Mouse (Mus musculus) left cerebral cortex, adult 2 months (tissue): ENCODE results near the gene Ptn. TPM values are rescaled to one million over a fixed set of nuclear protein-coding genes. Genes with fewer than 3 reads are reported as not detected.

Experiments
- DNase-seq, 2 experiments: peaks; one replicate each; pipeline ENCODE4 v3.0.0; 2021 to 2022; ENCODE audit warnings: low spot score in 2 of 2, mixed read lengths in 1 of 2; ENCODE audit errors: extremely low spot score in 1 of 2
- H3K27ac ChIP-seq: fragments of 200-600 bp; 2 replicates; pipeline ENCODE4 v1.8.1; 2022
- H3K4me3 ChIP-seq: fragments of 200-600 bp; 2 replicates; pipeline ENCODE4 v1.8.1; 2022
- CTCF ChIP-seq: fragments of 200-600 bp; IDR thresholded peaks from 2 replicates; pipeline ENCODE4 v1.8.1; 2022; ENCODE audit warnings: antibody characterized with exemption, mild to moderate bottlenecking, moderate library complexity
- intact Hi-C: fragments of 180-260 bp; cut with DNase I; formaldehyde crosslinking; loops from one replicate; pipeline ENCODE4 v1.15.1; 2025
- total RNA-seq, 2 experiments: library from RNA; stranded (reverse); gene quantifications; 2 replicates each; pipeline ENCODE4 v1.2.3; 2021

The Ptn gene
- total RNA-seq, 2 experiments from 2014 or later: 358 to 392 TPM

- no peak overlapping the region for H3K27ac ChIP-seq
- intact Hi-C loops: loop anchor here (5.0 to 10.0 kb wide), 3 partner anchors 89 to 222 kb away; no protein-coding TSS in a partner anchor
- no peak for DNase-seq
- no peak overlapping the region for H3K4me3 ChIP-seq
- TF ChIP-seq CTCF: peak; percentile 20
Observed at GRCm38 (mm10) chr6:36812666-36813515, 2.9 kb upstream of the Ptn start.

- Histone ChIP-seq H3K27ac (peak overlapping the region; percentile 96), H3K4me3 (peak overlapping the region; percentile 86)
- intact Hi-C loops: loop anchor here (2.0 to 10.0 kb wide), 4 partner anchors 34 to 224 kb away; no protein-coding TSS in a partner anchor
- no peak for TF ChIP-seq CTCF
- DNase-seq: no peak
Observed at GRCm38 (mm10) chr6:36810448-36810847, 428 bp upstream of the Ptn start.

GRCm38 (mm10) chr6:36809311-36809726, 701 bp downstream of the Ptn start:
- TF ChIP-seq CTCF: no peak; the same call in 1 of the 2 replicates
- intact Hi-C loops: loop anchor here (2.0 to 5.0 kb wide), 3 partner anchors 33 to 67 kb away; no protein-coding TSS in a partner anchor
- peak; percentile 47 to 53 for DNase-seq
- peak overlapping the region; percentile 86 for H3K4me3 ChIP-seq
- peak overlapping the region; percentile 96 for H3K27ac ChIP-seq

GRCm38 (mm10) chr6:36808306-36809058, 1.5 kb downstream of the Ptn start:
- TF ChIP-seq CTCF: no peak
- H3K4me3 ChIP-seq: peak overlapping the region; percentile 86
- intact Hi-C loops: loop anchor here (2.0 to 5.0 kb wide), 3 partner anchors 32 to 66 kb away; no protein-coding TSS in a partner anchor
- H3K27ac ChIP-seq: peak overlapping the region; percentile 96
- no peak for DNase-seq

GRCm38 (mm10) chr6:36806906-36807305, 3.1 kb downstream of the Ptn start:
- Histone ChIP-seq H3K4me3 (no peak overlapping the region), H3K27ac (peak overlapping the region; percentile 53)
- no peak for DNase-seq
- TF ChIP-seq CTCF: no peak
- intact Hi-C loops: loop anchor here (5.0 kb wide), 1 partner anchor 65 kb away; no protein-coding TSS in a partner anchor

GRCm38 (mm10) chr6:36800309-36800946, 9.6 kb downstream of the Ptn start:
- intact Hi-C loops: no loop called here
- TF ChIP-seq CTCF: no peak
- no peak for DNase-seq
- Histone ChIP-seq H3K27ac (peak overlapping the region; percentile 75), H3K4me3 (no peak overlapping the region)

GRCm38 (mm10) chr6:36797066-36797655, 12.9 kb downstream of the Ptn start:
- DNase-seq: no peak
- intact Hi-C loops: no loop called here
- Histone ChIP-seq H3K4me3 (no peak overlapping the region), H3K27ac (peak overlapping the region; percentile 70)
- no peak for TF ChIP-seq CTCF

- intact Hi-C loops: no loop called here
- TF ChIP-seq CTCF: peak; percentile 47
- Histone ChIP-seq H3K4me3 (no peak overlapping the region), H3K27ac (peak overlapping the region; percentile 70)
- no peak for DNase-seq
Observed at GRCm38 (mm10) chr6:36794535-36794934, 15.5 kb downstream of the Ptn start.

- no peak for DNase-seq
- intact Hi-C loops: no loop called here
- TF ChIP-seq CTCF: no peak
- Histone ChIP-seq H3K4me3 (no peak overlapping the region), H3K27ac (peak overlapping the region; percentile 70)
Observed at GRCm38 (mm10) chr6:36793775-36794174, 16.2 kb downstream of the Ptn start.

GRCm38 (mm10) chr6:36789261-36789660, 20.8 kb downstream of the Ptn start:
- Histone ChIP-seq H3K4me3 (no peak overlapping the region), H3K27ac (peak overlapping the region; percentile 79)
- intact Hi-C loops: no loop called here
- no peak for TF ChIP-seq CTCF
- DNase-seq: no peak

- intact Hi-C loops: no loop called here
- TF ChIP-seq CTCF: no peak
- no peak for DNase-seq
- no peak overlapping the region for H3K4me3 ChIP-seq
- H3K27ac ChIP-seq: peak overlapping the region; percentile 79
Observed at GRCm38 (mm10) chr6:36788576-36789191, 21.3 kb downstream of the Ptn start.
